Mouse (Mus musculus): ENCODE data around the gene Lrrc17.
A peak's percentile ranks its signal among the peaks of the same experiment; 100 is the strongest.
"Not testable (repeated sequence)": the region's sequence is repeated elsewhere in the genome, so short reads cannot be mapped to it uniquely, and the experiment has no call there.

Gene Lrrc17

DNA sequence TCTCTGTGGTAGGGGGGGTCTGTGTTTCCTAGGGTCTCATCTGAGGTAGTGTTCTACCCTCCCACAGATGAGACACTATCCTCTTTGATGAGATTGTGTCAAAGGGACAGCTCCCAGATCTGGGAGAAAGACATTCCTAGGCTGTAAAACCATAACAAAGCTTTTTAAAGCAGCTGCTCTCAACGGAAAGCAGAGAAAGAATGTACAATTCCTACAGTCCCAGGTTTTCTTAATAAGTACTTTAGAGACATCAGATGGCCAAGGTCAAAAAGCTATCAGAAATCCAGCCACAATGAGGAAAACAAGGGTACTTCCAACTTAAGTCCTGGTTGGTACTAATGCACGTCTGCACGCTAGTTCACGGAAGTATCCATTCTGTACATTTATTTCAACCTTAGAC lies 1.1 kb upstream of the Lrrc17 start:
- no peak for ATAC-seq (ENCODE audit: low TSS enrichment)

DNA sequence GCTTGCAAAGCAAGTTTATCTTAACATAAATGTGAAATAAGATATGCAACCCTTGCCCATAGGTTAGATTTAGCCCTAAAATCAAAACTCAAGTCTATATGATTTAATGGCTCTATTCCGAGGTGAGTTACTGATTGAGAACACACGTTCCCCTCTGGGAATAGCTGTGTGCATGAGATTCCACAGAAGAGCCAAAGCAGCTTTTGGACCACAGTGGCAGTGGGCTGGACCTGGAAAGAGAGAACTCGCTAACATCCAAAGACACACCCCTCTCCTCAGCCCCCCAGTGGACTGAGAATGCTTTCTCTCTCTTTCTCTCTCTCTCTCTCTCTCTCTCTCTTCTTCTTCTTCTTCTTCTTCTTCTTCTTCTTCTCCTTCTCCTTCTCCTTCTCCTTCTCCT lies 1.5 kb downstream of the Lrrc17 start:
- ATAC-seq (ENCODE audit: low TSS enrichment) = no peak

DNA sequence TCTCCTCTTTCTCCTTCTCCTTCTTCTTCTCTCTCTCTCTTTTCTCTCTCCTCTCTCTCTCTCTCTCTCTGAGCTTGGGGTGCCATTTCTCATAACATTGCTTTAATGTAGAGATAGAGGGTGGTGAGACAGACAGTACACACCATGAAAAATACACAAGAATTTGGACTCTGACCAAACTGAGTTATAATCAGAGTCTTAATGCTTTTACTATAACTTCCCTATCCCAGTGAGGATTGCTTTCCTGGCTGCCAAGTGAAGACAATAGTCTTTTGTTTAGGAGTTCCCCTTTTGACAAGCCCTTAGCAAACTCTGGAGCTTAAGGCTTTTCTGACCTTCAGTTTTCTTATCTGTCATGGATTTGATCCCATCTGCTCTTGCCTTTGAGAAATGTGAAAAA lies 1.9 kb downstream of the Lrrc17 start:
- ATAC-seq (ENCODE audit: low TSS enrichment) = no peak

DNA sequence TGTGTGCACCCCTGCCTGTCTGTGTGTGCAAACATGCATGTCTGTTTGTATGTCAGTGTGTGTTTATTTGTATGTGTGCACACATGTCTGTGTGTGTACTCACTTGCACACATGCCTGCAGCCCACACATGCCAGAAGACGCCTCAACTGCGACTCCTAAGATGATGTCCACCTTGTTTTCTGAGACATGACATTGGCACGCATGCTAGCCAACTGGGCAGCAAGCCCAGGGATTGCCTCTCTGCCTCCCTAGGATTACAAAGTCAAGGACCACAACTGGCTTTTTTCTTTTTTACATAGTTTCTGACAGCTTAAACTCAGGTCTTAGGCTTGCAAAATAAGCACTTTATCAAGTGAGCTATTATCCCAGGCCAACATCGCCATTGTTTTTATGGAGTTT lies 2.4 kb downstream of the Lrrc17 start:
- no peak for ATAC-seq (ENCODE audit: low TSS enrichment)

DNA sequence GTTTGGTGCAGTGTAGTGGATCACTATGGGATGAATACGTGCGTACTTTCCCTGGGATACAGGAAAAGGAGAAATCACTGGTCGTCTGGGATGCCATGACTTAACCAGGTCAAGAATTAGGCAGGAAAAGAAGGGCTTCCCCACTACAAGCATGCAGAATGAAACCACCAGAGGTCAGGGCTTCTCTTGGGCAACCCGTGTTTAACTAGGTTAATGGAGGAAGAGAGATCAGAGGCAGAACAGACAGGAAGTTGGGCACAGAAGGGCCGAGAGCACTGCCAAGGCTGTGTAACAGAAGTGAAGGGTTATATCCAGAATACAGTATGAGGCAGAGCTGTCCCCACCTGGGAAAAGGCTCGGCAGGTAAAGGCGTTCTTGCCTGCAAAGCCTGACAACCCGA lies 3.6 kb downstream of the Lrrc17 start:
- no peak for ATAC-seq (ENCODE audit: low TSS enrichment)

DNA sequence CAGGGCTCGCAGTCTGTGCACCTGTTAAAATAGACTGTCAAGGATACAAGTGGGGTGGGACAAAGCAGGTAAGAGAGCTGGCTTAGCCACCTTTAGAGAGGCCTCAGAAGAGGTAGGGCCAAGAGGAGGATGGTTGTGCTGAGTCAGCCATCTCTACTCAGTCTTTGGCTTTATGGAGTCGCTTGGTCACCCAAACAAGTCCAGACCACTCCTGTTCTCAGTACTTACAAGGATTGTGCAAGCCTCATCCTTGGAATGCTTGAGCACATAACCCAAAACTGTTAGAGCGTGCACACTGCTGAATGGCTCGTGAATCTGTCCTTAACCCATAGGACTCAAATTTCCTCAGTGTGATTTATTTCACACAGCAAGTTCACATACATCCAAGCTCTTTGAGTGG lies 10.3 kb downstream of the Lrrc17 start:
- ATAC-seq (ENCODE audit: low TSS enrichment) = no peak

DNA sequence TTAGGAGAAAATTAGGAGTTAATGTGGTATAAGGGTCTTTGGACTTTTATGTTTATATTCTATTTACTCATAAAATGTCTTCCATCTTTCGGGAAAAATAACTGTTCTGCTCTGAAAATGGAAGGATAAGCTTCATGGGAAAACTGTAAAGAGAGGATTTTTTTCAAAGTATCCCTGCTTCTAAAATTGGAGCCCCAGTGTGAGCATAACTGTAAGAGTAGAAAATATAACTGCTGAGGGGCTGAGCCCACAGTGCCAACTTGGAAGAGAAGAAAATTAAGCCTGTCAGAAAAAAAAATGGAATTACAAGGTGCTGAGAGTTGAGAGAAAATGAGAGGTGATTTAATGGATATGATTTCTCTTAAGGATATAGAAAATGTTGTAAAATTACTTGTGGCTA lies 11.4 kb downstream of the Lrrc17 start:
- ATAC-seq (ENCODE audit: low TSS enrichment) = peak; percentile 91

DNA sequence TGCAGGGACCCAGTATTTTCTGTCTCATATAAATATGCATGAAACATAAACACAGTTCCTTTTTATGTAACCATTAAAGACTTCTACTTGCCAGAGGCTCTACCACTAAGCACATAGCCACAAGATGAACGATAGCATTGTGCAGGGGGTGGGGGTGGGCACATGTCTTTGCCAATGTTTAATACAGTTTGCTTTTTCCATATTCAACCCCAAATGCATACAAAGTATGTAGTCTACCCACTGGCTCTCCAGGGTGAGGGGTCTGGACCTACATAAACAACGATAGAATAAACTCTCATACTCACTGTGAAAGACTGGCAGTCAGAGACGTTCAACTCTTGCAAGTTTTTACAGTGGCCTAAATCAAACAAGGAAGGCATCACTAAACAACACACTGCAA lies 13.1 kb downstream of the Lrrc17 start:
- ATAC-seq (ENCODE audit: low TSS enrichment) = peak; percentile 45; the same call in 1 of the 2 replicates

DNA sequence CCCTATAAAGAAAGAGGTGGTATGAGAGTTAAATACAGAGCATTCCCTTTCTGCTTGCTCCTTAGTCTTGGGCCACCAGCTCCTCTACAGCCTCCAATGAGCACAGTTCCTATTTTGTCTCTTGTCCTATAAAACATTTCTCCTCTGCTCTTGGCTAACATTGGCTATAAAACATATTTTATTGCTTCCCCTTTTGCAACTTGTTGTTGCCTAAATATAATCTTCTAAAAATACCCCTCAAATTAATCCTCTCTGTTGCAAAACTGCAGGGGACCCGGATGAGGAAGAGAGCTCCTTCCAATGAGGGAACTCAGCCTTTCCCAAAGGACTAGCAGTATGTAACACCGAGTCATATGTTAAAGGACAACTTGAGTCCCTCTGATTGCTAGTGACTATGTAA lies 20.6 kb downstream of the Lrrc17 start:
- ATAC-seq (ENCODE audit: low TSS enrichment) = no peak

DNA sequence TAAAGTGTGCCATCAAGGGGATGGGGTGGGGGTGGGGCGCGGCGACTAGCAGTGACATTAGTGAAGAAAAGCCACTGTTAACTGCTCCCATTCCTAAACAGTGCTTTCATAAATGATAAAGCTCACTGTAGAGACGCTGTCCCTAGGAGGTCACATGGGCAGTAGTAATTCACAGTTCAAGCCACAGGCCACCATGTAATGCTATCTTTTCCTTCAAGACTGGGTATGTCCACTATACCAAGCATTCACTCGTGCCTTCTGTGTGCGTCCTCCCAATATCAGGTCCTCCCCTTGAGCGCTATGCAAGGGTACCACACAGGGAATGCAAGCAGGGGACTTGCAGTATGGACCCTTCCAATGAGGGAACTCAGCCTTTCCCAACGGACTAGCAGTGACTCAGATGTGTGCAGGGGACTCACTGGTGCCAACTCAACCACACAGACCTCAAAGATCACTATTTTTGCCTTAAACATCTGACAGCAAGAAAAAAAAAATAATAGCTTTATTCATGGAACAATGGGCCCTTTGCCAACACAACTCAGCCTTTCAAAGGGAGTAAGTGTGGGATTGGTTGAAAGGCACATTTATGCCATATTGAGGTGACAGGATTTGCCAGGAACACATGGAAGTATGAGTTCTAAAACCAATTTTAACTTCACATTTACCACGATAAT lies 22.2 kb downstream of the Lrrc17 start:
- peak; percentile 39 for ATAC-seq (ENCODE audit: low TSS enrichment)

DNA sequence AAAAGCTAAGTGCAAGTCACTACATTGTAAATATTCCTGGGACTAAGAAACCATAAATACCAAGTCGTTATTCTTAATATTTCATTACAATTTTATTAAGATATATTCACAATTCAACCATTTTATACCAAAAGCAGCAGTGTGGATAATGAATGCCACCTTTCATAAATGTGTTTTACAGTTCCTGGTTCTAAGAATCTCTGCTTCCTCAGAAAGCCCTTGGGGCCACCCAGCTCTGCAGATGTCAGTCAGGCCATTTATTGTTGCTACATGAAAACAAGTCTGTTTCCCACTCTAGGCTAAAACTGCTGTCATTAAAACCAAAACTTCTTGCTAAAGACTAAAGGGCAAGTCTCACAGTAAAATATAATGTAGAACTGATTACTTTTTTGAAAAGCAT lies 24.4 kb downstream of the Lrrc17 start:
- ATAC-seq (ENCODE audit: low TSS enrichment) = no peak

DNA sequence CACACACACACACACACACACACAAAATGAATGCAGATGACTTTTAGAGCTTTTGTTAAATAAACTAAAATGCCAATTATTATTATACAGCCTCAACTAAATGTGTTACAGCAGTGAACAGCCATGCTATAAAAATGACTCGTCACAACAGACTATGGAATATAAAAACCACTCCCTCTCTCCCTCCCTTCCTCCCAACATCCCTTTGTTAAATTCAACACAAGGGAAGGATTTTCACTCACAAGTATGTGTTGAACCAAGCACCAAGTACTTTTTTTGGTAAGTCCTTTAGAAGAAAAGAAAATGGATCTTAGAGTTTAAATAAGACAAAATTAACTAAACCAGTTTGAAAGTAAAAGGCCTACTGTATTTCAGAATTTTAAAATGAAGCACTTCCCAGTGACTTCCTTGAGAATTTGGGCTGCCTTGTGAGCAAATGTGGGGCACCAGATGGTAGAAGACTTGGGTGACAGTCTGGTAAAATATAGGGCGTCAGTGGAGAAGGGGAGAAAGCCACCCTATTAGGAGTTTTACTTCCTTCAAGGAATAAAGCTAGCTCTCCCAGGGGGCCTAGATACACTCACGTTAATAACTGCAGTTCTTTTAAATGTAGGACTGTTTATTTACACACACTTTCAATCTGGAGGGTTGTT lies 29.5 kb downstream of the Lrrc17 start:
- peak; percentile 88 for ATAC-seq (ENCODE audit: low TSS enrichment)

DNA sequence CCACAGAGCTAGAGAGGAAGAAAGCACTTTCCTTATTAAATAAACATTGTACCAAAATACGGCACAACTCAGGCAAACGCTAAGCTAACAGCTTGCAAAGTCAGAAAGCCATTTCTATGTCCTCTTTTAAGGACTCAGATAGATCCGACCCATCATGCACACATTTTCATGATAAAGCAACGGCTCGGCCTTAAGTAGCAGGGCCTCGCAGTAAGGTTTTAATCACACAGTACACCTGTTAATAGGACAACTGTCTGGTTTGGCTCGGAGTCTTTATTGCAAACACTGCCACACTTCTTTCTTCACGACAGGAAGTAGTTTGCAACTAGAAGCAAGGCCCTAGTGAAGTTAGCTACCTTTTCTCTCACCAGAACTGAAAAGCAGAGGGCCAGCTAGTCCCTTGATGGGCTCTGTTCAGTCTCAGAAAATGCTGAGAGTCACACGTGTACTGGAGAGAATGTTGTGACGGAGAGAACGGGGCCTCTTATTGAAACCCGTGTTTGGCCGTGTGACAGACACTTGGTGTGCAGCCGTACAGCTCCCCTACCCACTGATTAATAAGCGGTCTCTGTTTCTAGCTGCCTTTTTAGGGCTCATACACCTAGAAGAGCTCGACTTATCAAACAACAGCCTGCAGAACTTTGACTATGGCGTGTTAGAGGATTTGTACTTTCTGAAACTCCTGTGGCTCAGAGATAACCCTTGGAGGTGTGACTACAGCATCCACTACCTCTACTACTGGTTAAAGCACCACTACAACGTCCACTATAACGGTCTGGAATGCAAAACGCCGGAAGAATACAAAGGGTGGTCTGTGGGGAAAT lies 31.2 kb downstream of the Lrrc17 start:
- ATAC-seq (ENCODE audit: low TSS enrichment) = no peak

DNA sequence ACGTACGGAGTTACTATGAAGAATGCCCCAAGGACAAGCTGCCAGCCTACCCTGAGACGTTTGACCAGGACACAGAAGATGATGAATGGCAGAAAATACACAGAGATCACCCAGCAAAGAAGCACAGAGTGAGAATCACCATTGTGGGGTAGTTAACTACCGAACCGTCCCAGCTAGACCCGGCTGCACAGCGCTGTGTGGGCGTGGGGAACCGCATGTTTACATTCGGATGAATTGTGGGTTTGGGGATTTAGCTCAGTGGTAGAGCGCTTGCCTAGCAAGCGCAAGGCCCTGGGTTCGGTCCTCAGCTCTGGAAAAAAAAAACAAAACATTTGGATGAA lies 31.8 kb downstream of the Lrrc17 start:
- no peak for ATAC-seq (ENCODE audit: low TSS enrichment)

DNA sequence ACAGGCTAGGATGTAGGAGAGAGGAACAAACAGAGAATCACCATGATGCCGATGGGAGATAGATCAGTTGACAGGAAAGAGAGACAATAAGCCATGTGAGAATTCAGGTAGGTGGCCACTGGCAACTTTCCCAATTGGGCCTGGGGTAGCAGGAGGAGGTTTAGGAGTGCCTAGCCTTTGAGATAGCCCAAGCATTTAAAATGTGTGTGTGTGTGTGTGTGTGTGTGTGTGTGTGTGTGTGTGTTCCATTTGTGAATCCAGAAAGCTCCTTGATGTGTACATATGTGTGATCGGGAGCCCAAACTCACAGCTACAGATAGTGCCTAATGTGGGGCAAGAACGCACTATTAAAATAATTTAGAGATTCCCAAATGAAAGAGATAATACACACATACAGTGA lies 34.8 kb downstream of the Lrrc17 start:
- no peak for ATAC-seq (ENCODE audit: low TSS enrichment)

DNA sequence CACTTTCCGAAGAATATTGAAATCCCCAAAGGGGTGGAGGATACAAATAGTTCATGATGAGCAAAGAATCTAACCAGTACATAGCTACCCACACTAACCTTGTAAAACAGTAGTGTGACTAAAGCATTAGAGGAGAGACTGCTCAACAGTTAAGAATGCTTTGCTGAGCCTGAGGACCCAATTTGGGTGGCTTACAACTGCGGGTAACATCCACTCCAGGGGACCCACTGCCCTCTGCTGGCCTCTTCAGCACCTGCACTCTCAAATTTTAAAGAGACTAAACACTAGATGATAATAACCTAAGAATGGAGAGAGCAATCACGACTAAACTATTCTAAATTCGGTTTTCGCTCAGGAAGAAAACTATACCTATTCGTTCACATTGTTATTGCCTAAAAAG lies 43.4 kb downstream of the Lrrc17 start:
- peak; percentile 85 for ATAC-seq (ENCODE audit: low TSS enrichment)

DNA sequence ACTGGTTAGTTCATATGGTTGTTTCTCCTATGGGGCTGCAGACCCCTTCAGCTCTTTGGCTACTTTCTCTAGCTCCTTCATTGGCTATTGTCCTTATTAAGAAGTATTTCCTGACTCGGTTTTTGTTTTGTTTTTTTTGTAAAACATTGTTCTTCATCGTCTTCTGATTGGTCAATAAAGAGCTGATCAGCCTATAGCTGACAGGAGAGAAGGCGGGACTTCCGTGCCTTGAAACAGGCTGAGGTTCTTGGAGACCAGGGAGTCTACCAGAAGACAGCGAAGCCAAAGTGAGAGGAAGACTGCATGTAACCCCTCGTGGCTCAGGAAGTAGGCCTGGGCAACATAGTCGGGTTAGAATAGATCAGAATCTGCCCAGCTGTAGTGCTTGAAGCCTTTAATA lies 44.3 kb downstream of the Lrrc17 start:
- no peak for ATAC-seq (ENCODE audit: low TSS enrichment)

DNA sequence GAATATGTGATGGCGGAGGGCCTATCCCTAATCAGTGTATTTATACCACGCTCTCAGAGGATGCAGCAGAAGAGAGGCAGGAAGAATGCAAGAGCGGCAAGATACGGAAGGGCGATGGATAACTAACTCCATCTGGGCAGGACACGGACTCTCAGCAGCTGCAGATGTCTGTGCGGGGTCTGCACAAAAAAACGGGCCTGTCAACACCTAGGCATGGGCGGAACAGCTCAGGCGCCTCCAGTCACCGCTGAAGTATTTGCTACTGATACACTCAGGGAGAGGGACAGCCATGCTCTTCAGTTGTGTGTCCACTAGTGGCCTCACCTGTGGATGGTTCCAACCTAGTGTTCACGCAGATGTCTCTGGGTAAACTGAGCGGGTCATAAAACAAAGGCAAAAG lies 44.9 kb downstream of the Lrrc17 start:
- no peak for ATAC-seq (ENCODE audit: low TSS enrichment)

DNA sequence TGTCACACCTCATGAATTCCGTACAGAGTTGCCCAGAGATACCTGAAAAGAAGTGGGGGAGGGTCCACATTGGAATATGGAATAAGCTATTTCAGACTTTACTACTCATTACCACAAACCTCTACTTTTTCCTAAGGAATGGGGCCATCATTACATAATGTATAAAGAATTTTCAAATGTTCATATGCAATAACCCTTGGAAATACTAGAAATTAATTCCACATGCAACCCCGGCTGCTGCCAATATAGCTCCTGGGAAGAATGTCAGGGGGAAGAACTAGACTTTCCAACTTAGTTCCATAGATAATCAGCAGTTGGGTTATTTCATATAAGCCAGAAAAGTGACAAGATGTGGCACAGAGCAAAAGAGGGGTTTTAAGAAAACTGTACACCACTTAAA lies 48.7 kb downstream of the Lrrc17 start:
- no peak for ATAC-seq (ENCODE audit: low TSS enrichment)

DNA sequence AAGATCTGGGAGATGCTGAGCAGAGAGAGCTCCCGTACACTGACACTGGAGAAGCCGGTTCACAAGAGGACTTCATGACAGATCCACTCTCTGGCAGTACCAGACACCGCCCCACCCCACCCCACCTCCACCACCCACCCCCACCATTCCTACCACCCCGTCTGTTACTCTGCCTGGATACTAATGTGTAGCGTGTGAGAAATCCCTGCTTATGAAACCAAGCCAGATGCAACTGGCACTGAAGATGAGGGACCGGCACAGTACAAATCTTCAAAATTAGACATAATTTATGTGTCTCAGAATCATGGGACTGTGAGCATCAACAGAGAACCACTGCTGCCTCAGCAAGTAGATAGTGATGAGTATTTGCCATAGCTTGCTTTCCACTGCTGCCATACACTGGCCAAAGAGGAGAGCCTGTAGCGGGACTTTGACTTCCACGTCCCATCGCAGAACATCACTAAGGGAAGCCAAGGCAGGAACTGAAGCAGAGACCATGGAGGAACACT lies 49.9 kb downstream of the Lrrc17 start:
- peak; percentile 91 for ATAC-seq (ENCODE audit: low TSS enrichment)

DNA sequence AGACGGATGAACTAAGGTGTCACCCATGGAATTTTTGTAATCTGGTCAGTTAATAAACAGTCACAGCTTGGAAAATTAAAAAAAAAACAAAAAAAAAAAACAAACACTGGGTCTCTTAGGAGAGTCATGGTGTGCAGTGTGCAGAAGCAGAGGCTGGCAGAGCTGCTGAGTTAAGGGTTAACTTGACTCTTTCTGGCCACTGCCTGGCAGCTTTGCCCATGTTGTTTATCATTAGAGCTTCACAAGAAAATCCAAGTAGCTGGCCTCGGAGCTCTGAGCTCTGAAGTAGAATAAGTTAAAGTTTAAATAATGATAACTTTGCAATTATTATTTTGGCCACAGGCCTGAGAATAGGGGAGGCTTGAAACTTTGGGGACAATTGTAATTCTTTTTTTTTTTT lies 56.2 kb downstream of the Lrrc17 start:
- not testable (repeated sequence) for ATAC-seq (ENCODE audit: low TSS enrichment)

DNA sequence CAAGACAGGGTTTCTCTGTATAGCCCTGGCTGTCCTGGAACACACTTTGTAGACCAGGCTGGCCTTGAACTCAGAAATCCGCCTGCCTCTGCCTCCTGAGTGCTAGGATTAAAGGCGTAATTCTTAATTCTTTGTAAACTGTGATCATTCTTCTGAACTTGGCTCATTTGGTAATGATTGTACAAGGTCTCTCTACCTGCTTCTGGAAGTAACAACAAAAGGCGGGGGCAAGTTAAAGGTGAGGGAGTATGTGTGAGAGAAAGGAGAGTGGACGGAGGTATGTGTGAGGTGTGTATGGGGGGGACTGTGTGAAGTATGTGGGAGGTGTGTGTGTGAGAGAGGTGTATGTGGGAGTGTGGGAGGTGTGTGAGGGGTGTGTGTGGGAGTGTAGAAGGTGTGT lies 56.6 kb downstream of the Lrrc17 start:
- ATAC-seq (ENCODE audit: low TSS enrichment) = no peak

DNA sequence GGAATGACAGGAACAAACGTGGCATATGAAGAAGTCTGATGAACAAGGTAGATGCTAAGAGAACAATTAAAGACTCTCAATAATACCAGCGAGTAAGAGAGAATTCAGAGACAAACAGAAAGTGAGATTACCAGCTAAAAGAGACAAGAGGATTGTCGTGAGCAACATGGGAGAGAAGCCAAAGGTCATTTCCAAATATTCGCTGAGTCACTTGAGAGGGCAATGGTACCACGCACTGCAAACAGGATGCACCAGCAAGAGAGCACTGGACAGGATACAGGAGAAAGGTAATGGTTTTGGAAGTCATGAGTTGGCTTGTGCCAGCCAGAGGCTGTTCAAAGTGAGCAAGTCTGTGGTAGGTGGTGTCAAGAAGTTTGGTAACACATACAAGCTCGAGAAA lies 62.6 kb downstream of the Lrrc17 start:
- no peak for ATAC-seq (ENCODE audit: low TSS enrichment)

Data from frontal cortex, adult (tissue).